Mouse (Mus musculus): ENCODE data around the gene Rsrc1. TPM values are rescaled to one million over a fixed set of nuclear protein-coding genes. Genes with fewer than 3 reads are reported as not detected.

Gene Rsrc1
- polyA plus RNA-seq (2012; rRNA removed): 22.9 and 25.0 TPM in 2 replicates

GRCm38 (mm10) chr3:66981101-66981661, at the start of gene Rsrc1:
TSS of gene Rsrc1 (plus strand) at chr3:66981390.

GRCm38 (mm10) chr3:66981706-66982105, 516 bp downstream of the Rsrc1 start, which contains the start of gene Shox2:
TSS of gene Shox2 (minus strand) at chr3:66981771.

GRCm38 (mm10) chr3:67373872-67374271, 392.7 kb downstream of the Rsrc1 start, which contains the start of gene Mlf1:
TSS of gene Mlf1 (plus strand) at chr3:67374097.

GRCm38 (mm10) chr3:67375063-67375462, 393.9 kb downstream of the Rsrc1 start, which contains the start of gene Gm17402:
TSS of gene Gm17402 (minus strand) at chr3:67375163.

Other genes starting within 250 kb of the Rsrc1 start
- 35.5 and 41.8 TPM in 2 replicates for gene Shox2, start 381 bp downstream of the Rsrc1 start, polyA plus RNA-seq (2012; rRNA removed)